Mouse (Mus musculus) layer of hippocampus, postnatal 25 days (tissue): ENCODE results near the gene Med1. TPM values are rescaled to one million over a fixed set of nuclear protein-coding genes. Genes with fewer than 3 reads are reported as not detected.

Experiments used
- DNase-seq, 2 experiments: peaks; one replicate each; pipeline ENCODE4 v3.0.0; 2022; ENCODE audit warnings: mixed read lengths in 2 of 2, low spot score in 1 of 2; ENCODE audit errors: extremely low spot score in 1 of 2
- microRNA-seq, 2 experiments: library from miRNA; unstranded; fragments of <30 nt; microRNA quantifications; one replicate each; pipeline ENCODE4 v1.2.0; 2021
- total RNA-seq, 2 experiments: library from RNA; stranded (reverse); gene quantifications; 2 replicates each; pipeline ENCODE4 v1.2.3; 2021

The Med1 gene
- total RNA-seq, 2 experiments from 2014 or later, result 49.5 to 54.0 TPM

GRCm38 (mm10) chr11:98149786-98150624 is 43.1 kb downstream of the Med1 start, which contains the start of gene Fbxl20:
Gene Fbxl20, minus strand, starts transcription at chr11:98150403.
- peak; percentile 75 to 79 for DNase-seq

GRCm38 (mm10) chr11:98149304-98149750 is 43.8 kb downstream of the Med1 start:
- DNase-seq, result peak; percentile 93 to 96

- peak in 1 of 2 experiments; percentile 10 for DNase-seq
Observed at GRCm38 (mm10) chr11:98148551-98149301, 44.4 kb downstream of the Med1 start.

GRCm38 (mm10) chr11:98145856-98146255 is 47.2 kb downstream of the Med1 start:
- DNase-seq, result no peak

GRCm38 (mm10) chr11:98142545-98142944 is 50.5 kb downstream of the Med1 start:
- no peak for DNase-seq

GRCm38 (mm10) chr11:98138894-98139293 is 54.2 kb downstream of the Med1 start:
- no peak for DNase-seq

GRCm38 (mm10) chr11:98137836-98138235 is 55.3 kb downstream of the Med1 start:
- no peak for DNase-seq

GRCm38 (mm10) chr11:98134951-98135350 is 58.1 kb downstream of the Med1 start:
- DNase-seq, result no peak

GRCm38 (mm10) chr11:98123424-98123823 is 69.7 kb downstream of the Med1 start:
- no peak for DNase-seq

GRCm38 (mm10) chr11:98114363-98114762 is 78.7 kb downstream of the Med1 start:
- no peak for DNase-seq

- DNase-seq, result no peak
Observed at GRCm38 (mm10) chr11:98113504-98113903, 79.6 kb downstream of the Med1 start.

- DNase-seq, result no peak
Observed at GRCm38 (mm10) chr11:98109706-98110105, 83.4 kb downstream of the Med1 start.

Small RNA genes lying within 50 kb of the gene (microRNA-seq; reads per million reads assigned to microRNA genes)
- 0 reads per million in 2 experiments for gene Gm27399

Other genes with a start within 250 kb of the Med1 start
- 1 to 10 TPM; 8.2 to 9.1 TPM for gene Plxdc1, start 206.8 kb downstream of the Med1 start, total RNA-seq
- 1 to 10 TPM in 1 of 2 experiments, under 1 TPM in 1; 0.71 to 1.2 TPM for gene Arl5c, start 197.1 kb downstream of the Med1 start, total RNA-seq
- 100 to 1,000 TPM; 138 to 144 TPM for gene Cacnb1, start 170.3 kb downstream of the Med1 start, total RNA-seq
- gene Rpl19, start 166.6 kb downstream of the Med1 start, total RNA-seq, result 100 to 1,000 TPM; 567 to 626 TPM
- gene Stac2, start 139.8 kb downstream of the Med1 start, total RNA-seq, result 10 to 100 TPM; 42.4 to 46.9 TPM
- gene Fbxl20, start 42.9 kb downstream of the Med1 start, total RNA-seq, result 10 to 100 TPM; 32.4 to 32.9 TPM
- 10 to 100 TPM; 32.2 to 41.0 TPM for gene Cdk12, start 9.8 kb upstream of the Med1 start, total RNA-seq
- gene Neurod2, start 136.4 kb upstream of the Med1 start, total RNA-seq, result 100 to 1,000 TPM; 139 to 148 TPM
- 10 to 100 TPM; 45.4 to 49.9 TPM for gene Ppp1r1b, start 155.1 kb upstream of the Med1 start, total RNA-seq
- 10 to 100 TPM; 31.5 to 34.3 TPM for gene Stard3, start 165.1 kb upstream of the Med1 start, total RNA-seq
- gene Tcap, start 190.5 kb upstream of the Med1 start, total RNA-seq, result under 1 TPM; 0.66 to 0.76 TPM
- gene Pnmt, start 193.2 kb upstream of the Med1 start, total RNA-seq, result not detected
- gene Pgap3, start 207.2 kb upstream of the Med1 start, total RNA-seq, result 1 to 10 TPM; 8.9 to 9.6 TPM
- 1 to 10 TPM; 1.4 to 3.5 TPM for gene Erbb2, start 219.2 kb upstream of the Med1 start, total RNA-seq
- gene Mien1, start 245.7 kb upstream of the Med1 start, total RNA-seq, result 100 to 1,000 TPM in 1 of 2 experiments, 10 to 100 TPM in 1; 92.2 to 104 TPM